Mouse (Mus musculus) macrophage (primary cell): Measurements from ENCODE around the gene Speg. TPM values are rescaled to one million over a fixed set of nuclear protein-coding genes. Genes with fewer than 3 reads are reported as not detected.

ENCODE experiments used
- H3K27ac ChIP-seq: fragments of 350-480 bp; formaldehyde crosslinking; 2 replicates; pipeline ENCODE4 v1.9.0; 2021
- H3K36me3 ChIP-seq: fragments of 350-480 bp; formaldehyde crosslinking; 2 replicates; pipeline ENCODE4 v1.9.0; 2021; ENCODE audit errors: inconsistent target
- H3K4me3 ChIP-seq: fragments of 350-480 bp; formaldehyde crosslinking; 2 replicates; pipeline ENCODE4 v1.9.0; 2021; ENCODE audit errors: inconsistent target
- H3K79me2 ChIP-seq: fragments of 350-480 bp; formaldehyde crosslinking; 2 replicates; pipeline ENCODE4 v1.9.0; 2021; ENCODE audit errors: inconsistent target
- WGBS: methylation state at CpG from one replicate; pipeline ENCODE4 v1.1.7; 2026; ENCODE audit warnings: inconsistent platforms; ENCODE audit not compliant: missing documents; 5-methylcytosine and 5-hydroxymethylcytosine counted together
- polyA plus RNA-seq: library from polyadenylated mRNA; stranded (reverse); fragments of 250-400 nt; gene quantifications from 3 replicates; pipeline ENCODE4 v1.2.4, GENCODE M21; 2018; ENCODE audit warnings: inconsistent platforms
- total RNA-seq, 78 experiments: library from RNA; depleted of rRNA; stranded (reverse); fragments of 250-400 nt; gene quantifications; 1 replicate in 9 of 78; 2 replicates in 24 of 78; 3 replicates in 43 of 78; 4 replicates in 2 of 78; pipeline ENCODE4 v1.2.4; 2018; ENCODE audit warnings: inconsistent platforms in 56 of 78

Gene Speg
- total RNA-seq (2018; cell fraction: chromatin; rRNA removed): 100 to 1,000 TPM in 23 of 26 experiments, 10 to 100 TPM in 3; 27.7 to 350 (median 221) TPM
- 100 to 1,000 TPM in 25 of 26 experiments, 10 to 100 TPM in 1; 96.2 to 181 (median 153) TPM for total RNA-seq (2018; cell fraction: cytosol; rRNA removed)
- 100 to 1,000 TPM in 21 of 26 experiments, 10 to 100 TPM in 5; 41.9 to 238 (median 169) TPM for total RNA-seq (2018; cell fraction: nucleus; rRNA removed)
- 98.9 to 144 TPM (median 121 TPM) in 3 replicates for polyA plus RNA-seq

GRCm38 (mm10) chr1:75374950-75375936, at the start of gene Speg:
Gene Speg, plus strand, starts transcription at chr1:75375297.
- Histone ChIP-seq H3K36me3 (no peaks in the 10 kb centered on the region), H3K27ac (no peak within 1 kb of the TSS), H3K79me2 (no peaks in the 10 kb centered on the region), H3K4me3 (no peak within 1 kb of the TSS)
- WGBS: 16% methylated on average over 53 of the region's 57 CpGs

DNA sequence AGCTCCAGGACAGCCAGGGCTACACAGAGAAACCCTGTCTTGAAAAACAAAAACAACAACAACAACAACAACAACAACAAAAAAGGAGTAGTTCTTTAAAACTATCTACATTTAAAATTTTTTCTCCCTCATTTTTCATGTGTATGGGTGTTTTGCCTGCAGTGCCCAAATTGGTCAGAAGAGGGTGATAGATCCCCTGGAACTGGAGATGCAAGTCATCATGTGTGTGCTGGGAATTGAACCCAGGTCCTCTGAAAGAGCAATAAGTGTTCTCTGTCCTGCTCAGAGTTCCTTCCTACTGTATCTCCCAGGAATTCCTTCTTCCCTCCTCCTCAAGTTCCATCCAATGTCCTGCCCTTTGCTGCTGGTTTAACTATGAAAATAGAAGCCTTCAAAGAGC, 47.6 kb upstream of the Speg start:
- Histone ChIP-seq H3K36me3 (no peaks in the 10 kb centered on the region), H3K27ac (no peak overlapping the region), H3K4me3 (no peak overlapping the region), H3K79me2 (no peaks in the 10 kb centered on the region)

- Histone ChIP-seq H3K79me2 (no peaks in the 10 kb centered on the region), H3K36me3 (no peaks in the 10 kb centered on the region), H3K27ac (no peak overlapping the region), H3K4me3 (no peak overlapping the region)
- WGBS: 93% methylated on average over 1 of the region's 1 CpGs
Observed at GRCm38 (mm10) chr1:75331271-75331670, 43.8 kb upstream of the Speg start.

- WGBS: 79% methylated on average over 3 of the region's 3 CpGs
- Histone ChIP-seq H3K36me3 (no peaks in the 10 kb centered on the region), H3K27ac (no peak overlapping the region), H3K4me3 (no peak overlapping the region), H3K79me2 (no peaks in the 10 kb centered on the region)
Observed at GRCm38 (mm10) chr1:75336461-75336860, 38.6 kb upstream of the Speg start.

DNA sequence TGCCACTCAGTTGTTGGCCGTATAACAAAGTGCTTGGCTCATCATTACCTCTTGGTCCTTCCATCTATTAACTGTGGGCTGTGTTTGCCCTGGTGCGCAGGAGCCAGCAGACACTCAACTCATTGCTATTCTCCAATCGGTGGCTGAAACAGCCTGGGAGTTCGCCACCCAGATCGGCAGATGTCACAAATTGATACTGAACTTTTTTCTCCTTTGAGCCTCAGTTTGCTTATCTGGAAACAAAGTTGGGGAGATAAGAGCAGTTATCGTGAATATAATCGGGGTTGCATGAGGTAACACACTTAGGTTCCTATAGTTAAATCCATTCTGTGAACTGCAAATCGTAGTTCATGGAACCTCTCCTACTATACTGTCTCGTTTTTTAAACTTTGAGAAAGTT, 38.0 kb upstream of the Speg start:
- H3K4me3 ChIP-seq: no peak overlapping the region
- H3K36me3 ChIP-seq: no peaks in the 10 kb centered on the region
- WGBS: 78% methylated on average over 6 of the region's 9 CpGs
- H3K79me2 ChIP-seq: no peaks in the 10 kb centered on the region
- H3K27ac ChIP-seq: no peak overlapping the region

- H3K4me3 ChIP-seq: no peak overlapping the region
- H3K27ac ChIP-seq: no peak overlapping the region
- 34% methylated on average over 11 of the region's 11 CpGs for WGBS
Observed at GRCm38 (mm10) chr1:75338091-75338694, 36.9 kb upstream of the Speg start.

DNA sequence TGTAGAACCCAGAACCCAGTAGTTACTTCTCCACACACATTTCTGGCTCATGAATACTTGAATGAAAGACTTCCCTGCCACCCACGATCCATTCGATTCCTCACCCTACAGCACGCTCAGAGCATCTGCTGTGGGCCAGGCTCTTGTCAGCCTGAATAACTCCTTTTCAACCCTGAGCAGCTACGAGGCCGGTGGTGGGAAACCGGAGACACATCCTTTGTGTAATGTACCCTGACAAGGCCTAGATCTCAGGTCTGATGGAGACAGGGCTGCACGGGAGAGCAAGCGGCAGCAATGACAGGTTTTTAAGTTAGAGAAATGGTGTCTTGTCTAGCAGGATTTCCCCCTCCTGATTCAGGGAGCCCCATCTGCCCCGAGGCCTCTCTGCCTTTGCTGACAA, 35.8 kb upstream of the Speg start:
- WGBS: 93% methylated on average over 9 of the region's 9 CpGs
- Histone ChIP-seq H3K79me2 (no peaks in the 10 kb centered on the region), H3K27ac (no peak overlapping the region), H3K4me3 (no peak overlapping the region), H3K36me3 (no peaks in the 10 kb centered on the region)

More at GRCm38 (mm10) chr1:75338091-75338694, 36.9 kb upstream of the Speg start:
- Histone ChIP-seq H3K36me3 (no peaks in the 10 kb centered on the region), H3K79me2 (no peaks in the 10 kb centered on the region)

DNA sequence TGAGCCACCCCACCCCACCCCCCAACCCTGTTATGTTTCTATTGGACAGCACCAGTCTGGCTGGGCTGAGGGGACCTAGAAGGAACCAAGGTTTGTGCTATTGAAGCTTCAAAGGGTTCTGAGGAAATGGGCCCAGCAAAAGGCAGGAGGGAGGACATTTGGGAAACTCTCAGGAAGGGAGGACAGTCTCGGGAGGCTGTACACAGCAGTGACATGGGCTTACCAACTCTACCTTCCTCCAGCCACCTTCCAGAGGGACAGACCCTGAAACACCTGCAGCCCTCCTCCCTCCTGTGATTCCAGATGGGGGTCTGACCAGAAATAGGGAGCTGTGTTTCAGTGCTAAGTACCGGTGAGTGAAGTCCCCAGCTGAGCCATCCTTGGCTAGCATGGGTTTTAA, 34.6 kb upstream of the Speg start:
- H3K79me2 ChIP-seq: no peaks in the 10 kb centered on the region
- no peaks in the 10 kb centered on the region for H3K36me3 ChIP-seq
- H3K27ac ChIP-seq: no peak overlapping the region
- WGBS: 85% methylated on average over 2 of the region's 2 CpGs
- H3K4me3 ChIP-seq: no peak overlapping the region

- H3K36me3 ChIP-seq: no peaks in the 10 kb centered on the region
- no peaks in the 10 kb centered on the region for H3K79me2 ChIP-seq
- H3K27ac ChIP-seq: no peak overlapping the region
- WGBS: 3% methylated on average over 7 of the region's 8 CpGs
- H3K4me3 ChIP-seq: no peak overlapping the region
Observed at GRCm38 (mm10) chr1:75342874-75343416, 32.2 kb upstream of the Speg start.

- H3K4me3 ChIP-seq: no peak overlapping the region
- no peaks in the 10 kb centered on the region for H3K79me2 ChIP-seq
- no peak overlapping the region for H3K27ac ChIP-seq
- WGBS: 48% methylated on average over 15 of the region's 15 CpGs
- no peaks in the 10 kb centered on the region for H3K36me3 ChIP-seq
Observed at GRCm38 (mm10) chr1:75344291-75345035, 30.6 kb upstream of the Speg start.

DNA sequence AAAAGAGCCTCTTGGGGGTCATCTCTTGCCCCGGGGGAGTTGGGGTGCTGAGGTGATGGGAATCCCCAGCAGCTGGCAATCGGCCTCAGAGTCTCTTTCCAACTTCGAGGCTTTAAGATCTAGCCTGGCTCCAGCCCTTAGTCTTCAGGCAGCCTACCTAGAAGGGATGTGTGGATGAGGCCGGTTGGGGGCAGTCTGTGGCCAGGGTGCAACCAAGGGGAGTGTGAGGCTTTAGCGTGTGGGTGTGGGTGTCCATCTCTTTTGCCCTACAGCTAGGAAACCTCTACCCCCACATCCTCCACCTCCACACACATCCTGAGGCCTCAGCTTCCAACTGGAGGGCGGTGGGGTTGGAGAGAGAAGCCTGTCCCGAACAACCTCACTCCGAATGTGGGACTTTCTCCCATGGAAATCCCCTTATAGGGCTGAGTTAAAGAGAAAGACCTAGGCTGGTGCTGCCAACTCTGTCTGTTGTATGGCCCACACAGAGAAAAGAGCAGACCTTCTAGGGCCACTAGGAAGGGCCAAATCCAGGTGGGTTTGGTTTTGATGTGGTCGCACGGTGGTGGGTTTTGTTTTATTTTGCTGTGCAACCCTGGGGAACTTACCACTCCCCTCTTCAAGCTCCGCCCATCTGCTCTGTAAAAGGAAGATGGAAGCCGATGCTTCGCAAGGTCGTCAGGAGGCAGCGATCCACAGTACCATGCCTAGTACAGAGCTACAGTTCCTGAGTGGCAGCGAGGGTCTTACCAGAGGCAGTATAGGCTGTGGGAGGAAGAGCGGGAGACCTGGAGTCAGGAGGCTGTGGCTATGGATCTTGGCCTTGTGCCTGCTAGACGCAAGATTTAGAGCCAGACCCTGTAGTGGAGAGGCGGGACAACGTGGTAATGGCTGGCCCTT, 29.8 kb upstream of the Speg start:
- Histone ChIP-seq H3K36me3 (no peaks in the 10 kb centered on the region), H3K4me3 (no peak overlapping the region), H3K27ac (no peak overlapping the region), H3K79me2 (no peaks in the 10 kb centered on the region)
- WGBS: 73% methylated on average over 20 of the region's 20 CpGs

GRCm38 (mm10) chr1:75347279-75347678, 27.8 kb upstream of the Speg start:
- 90% methylated on average over 5 of the region's 5 CpGs for WGBS
- no peak overlapping the region for H3K4me3 ChIP-seq
- no peak overlapping the region for H3K27ac ChIP-seq
- H3K36me3 ChIP-seq: no peaks in the 10 kb centered on the region
- H3K79me2 ChIP-seq: no peaks in the 10 kb centered on the region

DNA sequence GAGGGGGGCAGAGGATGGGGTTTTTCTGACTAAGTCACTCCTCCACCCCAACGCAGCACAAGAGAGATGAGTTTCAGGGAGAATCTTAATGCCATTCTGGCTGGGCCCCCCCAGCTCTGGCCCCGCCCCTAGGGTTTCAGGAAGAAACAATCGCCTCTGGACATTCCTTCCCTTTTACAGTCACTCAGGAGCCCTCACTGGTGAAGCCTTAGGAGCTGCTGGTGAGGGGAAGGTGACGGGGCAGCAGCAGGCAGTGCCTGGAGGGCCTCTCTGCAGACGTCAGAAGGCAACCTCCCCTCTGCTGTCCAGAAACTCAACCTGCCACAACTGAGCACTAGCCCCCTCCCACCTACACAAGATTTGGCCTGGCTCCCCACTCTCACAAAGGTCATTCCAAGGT, 25.8 kb upstream of the Speg start:
- Histone ChIP-seq H3K4me3 (no peak overlapping the region), H3K36me3 (no peaks in the 10 kb centered on the region), H3K27ac (no peak overlapping the region), H3K79me2 (no peaks in the 10 kb centered on the region)
- 68% methylated on average over 5 of the region's 5 CpGs for WGBS
